Mouse (Mus musculus): Measurements from ENCODE around the gene Bend3. TPM values are rescaled to one million over a fixed set of nuclear protein-coding genes. Genes with fewer than 3 reads are reported as not detected.

Gene Bend3
- polyA plus RNA-seq (2015; fragmentation: Nextera tagmentation; extraction: Ambion mirVana): 0.60 and 0.96 TPM in 2 replicates

- Histone ChIP-seq H3K9ac (ENCODE audit: low read depth, low read length) (peak within 1 kb of the TSS; percentile 81), H3K27me3 (ENCODE audit: control insufficient read depth, insufficient read depth, low read depth, low read length) (peaks cover 7% of the 10 kb centered on the region; the same call in 1 of the 2 replicates), H3K36me3 (ENCODE audit: control insufficient read depth, insufficient read depth) (no peaks in the 10 kb centered on the region), H3K4me3 (ENCODE audit: low read depth, low read length) (peak within 1 kb of the TSS; percentile 78), H3K4me1 (ENCODE audit: control insufficient read depth, low read depth, low read length) (peaks cover 20% of the 10 kb centered on the region), H3K27ac (ENCODE audit: low read length) (peak within 1 kb of the TSS; percentile 85), H3K9me3 (replicated peaks; ENCODE audit: control insufficient read depth, low read length) (no peaks in the 10 kb centered on the region), H3K4me2 (ENCODE audit: low read depth, low read length) (peak within 1 kb of the TSS; percentile 97)
- ATAC-seq (ENCODE audit: low read depth): peak; percentile 43
- under 1% methylated on average over 83 of the region's 101 CpGs for whole genome bisulfite sequencing (ENCODE audit: insufficient replicate concordance)
Observed at GRCm38 (mm10) chr10:43478751-43479435, at the start of gene Bend3. Bend3 (plus strand) TSS chr10:43478831.

DNA sequence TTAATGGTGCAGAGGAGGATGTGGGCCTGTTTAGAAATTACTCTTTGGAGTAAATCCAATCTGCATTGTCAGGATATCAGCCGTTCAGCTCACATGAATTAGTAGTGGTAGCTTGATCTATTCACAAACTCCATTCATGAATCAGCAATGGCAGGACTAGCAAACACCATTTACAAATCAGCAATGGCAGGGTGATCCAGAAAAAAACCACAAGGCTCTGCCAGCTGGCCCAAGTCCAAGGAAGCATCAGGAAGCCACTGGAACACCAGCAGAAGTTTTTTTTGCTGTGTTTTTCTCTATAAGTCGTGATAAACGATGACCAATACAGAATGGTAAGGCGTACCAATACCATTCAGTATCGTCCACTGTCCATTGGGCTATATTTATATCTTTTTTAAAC lies 48.0 kb upstream of the Bend3 start:
- no peak overlapping the region for H3K4me3 ChIP-seq (ENCODE audit: low read depth, low read length)
- H3K9ac ChIP-seq (ENCODE audit: low read depth, low read length): no peak overlapping the region
- no peak overlapping the region for H3K27ac ChIP-seq (ENCODE audit: low read length)
- H3K9me3 ChIP-seq (replicated peaks; ENCODE audit: control insufficient read depth, low read length): no peaks in the 10 kb centered on the region
- H3K36me3 ChIP-seq (ENCODE audit: control insufficient read depth, insufficient read depth): no peaks in the 10 kb centered on the region
- H3K4me2 ChIP-seq (ENCODE audit: low read depth, low read length): no peak overlapping the region
- no peak for ATAC-seq (ENCODE audit: low read depth)
- H3K4me1 ChIP-seq (ENCODE audit: control insufficient read depth, low read depth, low read length): no peaks in the 10 kb centered on the region
- H3K27me3 ChIP-seq (ENCODE audit: control insufficient read depth, insufficient read depth, low read depth, low read length): no peaks in the 10 kb centered on the region
- WGBS (ENCODE audit: insufficient replicate concordance): 79% methylated on average over 5 of the region's 5 CpGs

- Histone ChIP-seq H3K36me3 (ENCODE audit: control insufficient read depth, insufficient read depth) (no peaks in the 10 kb centered on the region), H3K27ac (ENCODE audit: low read length) (no peak overlapping the region), H3K9ac (ENCODE audit: low read depth, low read length) (no peak overlapping the region), H3K27me3 (ENCODE audit: control insufficient read depth, insufficient read depth, low read depth, low read length) (no peaks in the 10 kb centered on the region), H3K9me3 (replicated peaks; ENCODE audit: control insufficient read depth, low read length) (no peaks in the 10 kb centered on the region), H3K4me3 (ENCODE audit: low read depth, low read length) (no peak overlapping the region), H3K4me1 (ENCODE audit: control insufficient read depth, low read depth, low read length) (no peaks in the 10 kb centered on the region), H3K4me2 (ENCODE audit: low read depth, low read length) (no peak overlapping the region)
- WGBS (ENCODE audit: insufficient replicate concordance): 75% methylated on average over 4 of the region's 4 CpGs
- no peak for ATAC-seq (ENCODE audit: low read depth)
Observed at GRCm38 (mm10) chr10:43434326-43434725, 44.3 kb upstream of the Bend3 start.

- WGBS (ENCODE audit: insufficient replicate concordance): 62% methylated on average over 3 of the region's 3 CpGs
- H3K27ac ChIP-seq (ENCODE audit: low read length): no peak overlapping the region
- H3K27me3 ChIP-seq (ENCODE audit: control insufficient read depth, insufficient read depth, low read depth, low read length): no peaks in the 10 kb centered on the region
- no peak overlapping the region for H3K4me2 ChIP-seq (ENCODE audit: low read depth, low read length)
- no peaks in the 10 kb centered on the region; the same call in 1 of the 2 replicates for H3K4me1 ChIP-seq (ENCODE audit: control insufficient read depth, low read depth, low read length)
- no peaks in the 10 kb centered on the region for H3K36me3 ChIP-seq (ENCODE audit: control insufficient read depth, insufficient read depth)
- H3K9me3 ChIP-seq (replicated peaks; ENCODE audit: control insufficient read depth, low read length): no peaks in the 10 kb centered on the region
- ATAC-seq (ENCODE audit: low read depth): no peak
- no peak overlapping the region for H3K4me3 ChIP-seq (ENCODE audit: low read depth, low read length)
- H3K9ac ChIP-seq (ENCODE audit: low read depth, low read length): no peak overlapping the region
Observed at GRCm38 (mm10) chr10:43435757-43436156, 42.9 kb upstream of the Bend3 start.

DNA sequence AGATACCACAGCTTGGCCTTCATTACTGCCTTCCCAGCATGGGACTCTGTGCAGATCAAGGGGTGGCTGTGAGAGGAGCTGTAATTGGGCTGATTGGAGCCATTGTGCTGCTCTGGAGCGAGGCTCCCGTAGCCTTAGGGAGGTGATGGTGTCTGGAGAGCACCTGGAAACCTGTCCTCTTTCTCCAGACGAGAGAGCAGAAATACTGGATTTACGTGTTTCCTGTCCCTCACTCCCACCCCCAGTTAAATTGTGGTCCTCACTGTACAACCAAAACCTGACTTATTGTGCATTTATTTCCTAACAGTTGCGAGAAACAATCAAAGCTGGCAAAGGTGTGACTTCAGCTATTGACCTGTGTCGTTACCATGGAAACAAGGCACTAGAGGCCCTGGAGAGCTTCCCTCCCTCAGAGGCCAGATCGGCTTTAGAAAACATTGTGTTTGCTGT lies 39.1 kb upstream of the Bend3 start:
- no peak for ATAC-seq (ENCODE audit: low read depth)
- WGBS (ENCODE audit: insufficient replicate concordance): 61% methylated on average over 7 of the region's 7 CpGs

DNA sequence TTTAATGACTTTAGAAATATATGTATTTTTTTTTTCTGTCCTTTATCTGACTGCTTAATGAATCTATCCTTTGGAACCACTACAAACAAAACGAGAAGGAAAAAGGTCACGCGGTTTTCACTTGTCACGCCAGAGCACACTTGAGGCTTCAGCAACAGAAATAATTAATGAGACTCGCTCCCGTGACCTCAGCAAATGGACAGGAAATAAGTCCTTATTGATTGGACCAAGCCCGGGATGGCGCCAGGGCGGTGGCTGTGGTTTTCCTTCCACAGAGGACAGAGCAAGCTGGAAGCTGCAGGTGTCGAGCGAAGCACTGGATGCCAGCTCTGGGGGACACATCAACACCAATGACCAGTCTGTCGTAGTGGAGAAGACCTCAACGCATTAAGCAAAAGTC lies 38.6 kb upstream of the Bend3 start:
- H3K27me3 ChIP-seq (ENCODE audit: control insufficient read depth, insufficient read depth, low read depth, low read length): no peaks in the 10 kb centered on the region
- no peak for ATAC-seq (ENCODE audit: low read depth)
- 46% methylated on average over 13 of the region's 13 CpGs for WGBS (ENCODE audit: insufficient replicate concordance)
- H3K9me3 ChIP-seq (replicated peaks; ENCODE audit: control insufficient read depth, low read length): no peaks in the 10 kb centered on the region
- H3K9ac ChIP-seq (ENCODE audit: low read depth, low read length): no peak overlapping the region
- H3K4me1 ChIP-seq (ENCODE audit: control insufficient read depth, low read depth, low read length): no peaks in the 10 kb centered on the region; the same call in 1 of the 2 replicates
- H3K36me3 ChIP-seq (ENCODE audit: control insufficient read depth, insufficient read depth): no peaks in the 10 kb centered on the region
- no peak overlapping the region for H3K4me2 ChIP-seq (ENCODE audit: low read depth, low read length)
- H3K27ac ChIP-seq (ENCODE audit: low read length): no peak overlapping the region
- no peak overlapping the region for H3K4me3 ChIP-seq (ENCODE audit: low read depth, low read length)

More for the DNA sequence above, 39.1 kb upstream of the Bend3 start:
- Histone ChIP-seq H3K4me3 (ENCODE audit: low read depth, low read length) (no peak overlapping the region), H3K9ac (ENCODE audit: low read depth, low read length) (no peak overlapping the region), H3K9me3 (replicated peaks; ENCODE audit: control insufficient read depth, low read length) (no peaks in the 10 kb centered on the region), H3K27ac (ENCODE audit: low read length) (no peak overlapping the region), H3K4me2 (ENCODE audit: low read depth, low read length) (no peak overlapping the region), H3K4me1 (ENCODE audit: control insufficient read depth, low read depth, low read length) (no peaks in the 10 kb centered on the region; the same call in 1 of the 2 replicates), H3K27me3 (ENCODE audit: control insufficient read depth, insufficient read depth, low read depth, low read length) (no peaks in the 10 kb centered on the region), H3K36me3 (ENCODE audit: control insufficient read depth, insufficient read depth) (no peaks in the 10 kb centered on the region)

DNA sequence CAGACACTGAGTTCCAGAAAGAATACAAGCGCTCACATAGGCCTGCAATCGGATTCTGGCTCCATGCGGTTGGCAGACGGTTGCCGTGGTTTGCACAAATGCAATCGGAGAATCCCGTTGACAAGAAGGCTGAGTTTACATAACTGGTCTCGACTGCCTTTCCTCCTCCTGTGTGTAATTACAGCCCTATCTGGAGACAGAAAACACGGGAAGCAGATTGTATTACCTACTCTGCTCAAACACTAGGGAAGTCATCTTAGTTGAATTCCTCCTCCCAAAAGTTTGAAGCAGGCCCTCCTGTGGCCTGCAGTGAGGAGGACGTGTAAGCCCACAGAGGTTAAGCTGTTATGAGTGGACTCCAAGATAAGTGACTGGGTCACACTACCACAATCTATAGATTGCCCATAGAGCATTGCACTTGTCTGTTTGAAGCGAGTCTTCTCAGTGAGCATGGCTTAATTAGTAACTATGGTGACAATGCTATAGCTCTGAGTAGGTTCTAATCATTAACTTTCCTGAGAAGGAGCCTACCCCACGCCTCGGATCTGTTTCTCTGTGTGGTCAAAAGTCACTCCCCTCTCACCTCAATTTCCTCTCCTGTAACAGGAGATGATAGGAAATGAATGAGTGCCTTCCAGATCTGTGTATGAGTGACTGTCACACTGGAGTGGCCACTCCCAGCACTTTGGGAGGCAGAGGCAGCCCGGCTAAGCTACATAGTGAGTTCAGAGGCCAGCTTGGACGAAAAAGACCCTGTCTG lies 37.5 kb upstream of the Bend3 start:
- ATAC-seq (ENCODE audit: low read depth): peak; percentile 85
- H3K4me3 ChIP-seq (ENCODE audit: low read depth, low read length): no peak overlapping the region
- WGBS (ENCODE audit: insufficient replicate concordance): 54% methylated on average over 15 of the region's 15 CpGs
- no peaks in the 10 kb centered on the region for H3K27me3 ChIP-seq (ENCODE audit: control insufficient read depth, insufficient read depth, low read depth, low read length)
- no peak overlapping the region for H3K4me2 ChIP-seq (ENCODE audit: low read depth, low read length)
- H3K9me3 ChIP-seq (replicated peaks; ENCODE audit: control insufficient read depth, low read length): no peaks in the 10 kb centered on the region
- H3K9ac ChIP-seq (ENCODE audit: low read depth, low read length): no peak overlapping the region
- peak overlapping the region; percentile 43 for H3K27ac ChIP-seq (ENCODE audit: low read length)
- H3K4me1 ChIP-seq (ENCODE audit: control insufficient read depth, low read depth, low read length): no peaks in the 10 kb centered on the region; the same call in 1 of the 2 replicates
- H3K36me3 ChIP-seq (ENCODE audit: control insufficient read depth, insufficient read depth): no peaks in the 10 kb centered on the region

DNA sequence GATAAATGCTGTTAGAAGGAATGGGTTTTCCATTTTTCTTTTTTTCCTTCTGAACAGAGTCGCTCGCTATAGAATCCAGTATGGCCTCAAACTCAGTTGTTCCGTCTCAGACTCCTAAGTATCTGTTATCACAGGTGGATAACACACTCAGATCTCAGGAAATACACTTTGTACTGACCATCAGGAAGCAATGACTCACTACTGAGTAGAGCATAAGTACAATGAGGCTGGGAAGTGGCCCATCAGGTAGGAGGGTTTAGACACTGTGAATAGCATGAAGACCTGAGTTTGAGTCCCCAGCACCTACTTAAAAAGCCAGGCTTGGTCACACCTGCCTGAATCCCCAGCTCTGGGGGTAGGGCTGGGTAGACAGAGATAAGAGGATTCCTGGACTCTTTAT lies 30.0 kb upstream of the Bend3 start:
- H3K36me3 ChIP-seq (ENCODE audit: control insufficient read depth, insufficient read depth): no peaks in the 10 kb centered on the region
- no peak overlapping the region for H3K4me3 ChIP-seq (ENCODE audit: low read depth, low read length)
- WGBS (ENCODE audit: insufficient replicate concordance): 71% methylated on average over 3 of the region's 3 CpGs
- H3K9me3 ChIP-seq (replicated peaks; ENCODE audit: control insufficient read depth, low read length): no peaks in the 10 kb centered on the region
- H3K4me2 ChIP-seq (ENCODE audit: low read depth, low read length): no peak overlapping the region
- H3K4me1 ChIP-seq (ENCODE audit: control insufficient read depth, low read depth, low read length): peaks cover 3% of the 10 kb centered on the region; the same call in 1 of the 2 replicates
- H3K27me3 ChIP-seq (ENCODE audit: control insufficient read depth, insufficient read depth, low read depth, low read length): no peaks in the 10 kb centered on the region
- ATAC-seq (ENCODE audit: low read depth): no peak
- H3K9ac ChIP-seq (ENCODE audit: low read depth, low read length): no peak overlapping the region
- H3K27ac ChIP-seq (ENCODE audit: low read length): no peak overlapping the region

Measured in liver, embryonic 16.5 days (tissue).